Mouse (Mus musculus) kidney, postnatal 36 days (tissue): ENCODE data around the gene Araf.

Source experiments
- DNase-seq, 2 experiments: peaks; one replicate each; pipeline ENCODE4 v3.0.0; 2021 to 2022; ENCODE audit warnings: mixed read lengths in 2 of 2

Gene Araf

GRCm38 (mm10) chrX:20853794-20854193 lies 56.2 kb downstream of the Araf start:
- DNase-seq, result no peak

GRCm38 (mm10) chrX:20861453-20862104 lies 64.0 kb downstream of the Araf start:
- no peak for DNase-seq

DNA sequence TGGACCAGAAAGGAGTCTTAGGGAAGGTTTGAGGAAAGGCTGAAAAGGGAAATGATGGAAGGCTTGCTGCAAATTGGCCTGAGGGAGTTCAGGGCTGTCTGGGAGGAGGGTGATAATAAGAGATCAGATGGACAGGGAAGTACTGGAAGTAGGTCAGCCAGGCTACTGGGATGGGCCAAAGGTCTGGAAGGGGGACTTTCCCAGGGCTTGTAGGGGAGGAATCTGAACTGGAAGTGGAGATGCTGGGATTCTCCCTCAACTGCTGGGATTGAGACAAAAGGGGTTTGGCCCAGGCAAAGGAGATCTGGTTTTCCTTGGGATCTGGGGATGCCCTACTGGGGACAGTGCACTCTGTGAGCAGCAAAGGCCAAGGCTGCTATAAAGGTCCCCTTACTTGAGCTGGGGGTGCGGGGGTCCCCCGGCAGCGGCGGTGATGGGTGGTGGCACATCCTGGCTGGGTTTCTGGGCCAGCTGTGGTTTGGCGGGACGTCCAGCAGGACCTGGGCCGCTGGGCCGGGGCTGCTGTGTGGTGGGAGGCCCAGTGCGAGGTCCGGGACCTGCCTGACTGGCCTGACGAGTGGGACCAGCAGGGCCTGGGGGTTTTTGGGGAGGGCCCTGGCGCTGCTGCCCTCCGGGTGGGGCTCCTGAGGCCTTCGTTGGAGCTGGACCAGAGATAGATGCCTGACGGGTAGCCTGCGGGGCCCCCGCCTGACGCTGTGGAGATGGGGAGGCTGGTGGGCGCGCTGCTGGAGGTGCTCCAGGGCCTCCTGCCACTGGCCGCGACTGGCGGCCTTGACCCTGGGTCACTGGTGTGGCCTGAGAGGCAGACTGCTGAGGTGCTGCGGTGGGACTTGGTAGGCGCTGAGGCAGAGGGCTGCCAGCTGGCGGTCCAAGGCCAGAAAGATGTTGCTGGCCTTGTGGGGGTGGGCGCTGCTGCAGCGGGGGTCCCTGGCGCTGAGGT lies 64.8 kb downstream of the Araf start:
- DNase-seq, result no peak

GRCm38 (mm10) chrX:20863161-20864101 lies 65.8 kb downstream of the Araf start:
- no peak for DNase-seq

- no peak for DNase-seq
These were observed 70.5 kb downstream of the Araf start for GRCm38 (mm10) chrX:20868091-20868490.

- no peak for DNase-seq
These were observed 71.6 kb downstream of the Araf start for GRCm38 (mm10) chrX:20869203-20869602.

DNA sequence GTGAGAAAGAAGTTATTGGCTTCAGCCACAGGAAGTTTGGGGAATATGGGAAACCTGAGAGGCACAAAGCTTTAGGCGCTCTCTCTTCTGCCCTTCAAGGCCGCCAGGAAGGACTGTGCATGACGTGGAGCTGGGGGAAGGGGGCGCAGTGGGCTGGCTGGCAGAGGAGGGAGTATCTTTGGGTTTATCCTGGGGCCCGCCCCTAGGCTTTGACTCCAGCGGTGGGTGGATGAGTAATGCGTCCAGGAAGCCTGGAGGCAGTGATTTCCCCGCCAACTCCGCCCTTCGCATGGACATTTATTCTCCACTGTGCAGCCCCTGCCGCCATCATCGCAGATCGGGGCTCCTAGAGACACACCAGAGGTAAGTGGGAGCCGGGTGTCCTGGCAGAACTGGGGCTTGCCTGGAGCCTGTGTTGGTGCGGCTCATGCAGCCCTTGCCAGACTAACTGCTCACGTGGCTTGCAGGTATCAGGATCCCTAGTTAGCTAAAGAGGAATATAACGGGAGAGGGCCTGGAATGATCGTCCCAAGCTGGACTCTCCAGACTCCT lies 72.4 kb downstream of the Araf start, which contains the start of gene Timp1:
Timp1 (plus strand) TSS at position 205 of the 552 bp plus-strand sequence.
- DNase-seq, result peak; percentile 16 to 38

GRCm38 (mm10) chrX:20872928-20873500 lies 75.4 kb downstream of the Araf start:
- DNase-seq, result no peak

GRCm38 (mm10) chrX:20875241-20875640 lies 77.6 kb downstream of the Araf start:
- no peak for DNase-seq

GRCm38 (mm10) chrX:20910074-20910473 lies 112.5 kb downstream of the Araf start:
- no peak for DNase-seq
